Mouse (Mus musculus) subcutaneous adipose tissue, adult 2 months (tissue): Measurements from ENCODE around the gene Epyc. TPM values are rescaled to one million over a fixed set of nuclear protein-coding genes. Genes with fewer than 3 reads are reported as not detected.

Experiments
- polyA plus RNA-seq: library from polyadenylated mRNA; depleted of rRNA; stranded (reverse); fragments of >200 nt; gene quantifications from 2 replicates; pipeline ENCODE4 v1.2.3, GENCODE M21; 2012; ENCODE audit warnings: low replicate concordance; rRNA removed

Gene Epyc
- polyA plus RNA-seq, result 0.14 TPM in 1 of 2 replicates, not detected in the other

GRCm38 (mm10) chr10:97643768-97644167, at the start of gene Epyc:
Gene Epyc (plus strand): TSS chr10:97644068.

GRCm38 (mm10) chr10:97606579-97606978, 37.3 kb upstream of the Epyc start, which contains the start of gene Kera:
Gene Kera (plus strand): TSS chr10:97606879.

GRCm38 (mm10) chr10:97692913-97693312, 49.0 kb downstream of the Epyc start, which contains the start of gene Ccer1:
Gene Ccer1 (plus strand): TSS chr10:97693059.

GRCm38 (mm10) chr10:97726655-97727054, 82.8 kb downstream of the Epyc start, which contains the start of gene C030005K15Rik:
Gene C030005K15Rik (minus strand): TSS chr10:97726755.

Other genes starting within 250 kb of the Epyc start
- 870 and 1,320 TPM in 2 replicates for gene Dcn, start 164.5 kb upstream of the Epyc start, polyA plus RNA-seq
- gene Lum, start 78.9 kb upstream of the Epyc start, polyA plus RNA-seq, result 156 and 335 TPM in 2 replicates
- gene Kera, start 37.2 kb upstream of the Epyc start, polyA plus RNA-seq, result not detected in 2 replicates
- not detected in 2 replicates for gene Ccer1, start 49.0 kb downstream of the Epyc start, polyA plus RNA-seq
- gene C030005K15Rik, start 82.7 kb downstream of the Epyc start, polyA plus RNA-seq, result not detected in 2 replicates